Mouse (Mus musculus) thymus, adult 2 months (tissue): ENCODE data around the gene Nedd1. TPM values are rescaled to one million over a fixed set of nuclear protein-coding genes. Genes with fewer than 3 reads are reported as not detected.

Source experiments
- DNase-seq: peaks from one replicate; pipeline ENCODE4 v3.0.0; 2021
- H3K27ac ChIP-seq: fragments of 200-500 bp; 2 replicates; pipeline ENCODE4 v1.5.1; 2012; ENCODE audit warnings: low read length, control low read depth; ENCODE audit not compliant: control insufficient read depth, insufficient read depth
- H3K27me3 ChIP-seq: fragments of 200-500 bp; 2 replicates; pipeline ENCODE4 v1.6.1; 2012; ENCODE audit warnings: mild to moderate bottlenecking, low read length, moderate library complexity, mixed read lengths; ENCODE audit not compliant: control insufficient read depth, insufficient read depth
- H3K36me3 ChIP-seq: fragments of 200-500 bp; 2 replicates; pipeline ENCODE4 v1.6.1; 2012; ENCODE audit warnings: mild to moderate bottlenecking, low read length, moderate library complexity; ENCODE audit not compliant: control insufficient read depth, insufficient read depth
- H3K4me1 ChIP-seq: fragments of 200-500 bp; replicated peaks from 2 replicates; pipeline ENCODE4 v1.6.1; 2012; ENCODE audit warnings: low read length; ENCODE audit not compliant: control insufficient read depth, insufficient read depth
- H3K4me3 ChIP-seq: fragments of 200-500 bp; 2 replicates; pipeline ENCODE4 v1.5.1; 2012; ENCODE audit warnings: mild to moderate bottlenecking, low read length, control low read depth, moderate library complexity; ENCODE audit not compliant: control insufficient read depth, insufficient read depth
- CTCF ChIP-seq: fragments of 200-500 bp; IDR thresholded peaks from 2 replicates; pipeline ENCODE4 v1.5.1; 2012; ENCODE audit warnings: mild to moderate bottlenecking, control low read depth, low read length, moderate library complexity, borderline replicate concordance; ENCODE audit not compliant: control insufficient read depth, poor library complexity, insufficient read depth; ENCODE audit errors: extremely low read depth
- POLR2A ChIP-seq: fragments of 200-500 bp; IDR thresholded peaks from 2 replicates; pipeline ENCODE4 v1.6.1; 2012; ENCODE audit warnings: mild to moderate bottlenecking, low read length, control low read depth, moderate library complexity; ENCODE audit not compliant: control insufficient read depth, poor library complexity, insufficient read depth; ENCODE audit errors: extremely low read depth
- WGBS: fragments of 180-500 bp; shearing (Covaris S2); methylation state at CpG from one replicate; pipeline ENCODE4 v1.1.7; 2018; 5-methylcytosine and 5-hydroxymethylcytosine counted together
- polyA plus RNA-seq: library from polyadenylated mRNA; depleted of rRNA; stranded (reverse); fragments of >200 nt; gene quantifications from 2 replicates; pipeline ENCODE4 v1.2.3, GENCODE M21; 2012

Gene Nedd1
- polyA plus RNA-seq, 1 experiment = 9.4 TPM

- WGBS = 95% methylated on average over 4 of the region's 4 CpGs
- no peak for TF ChIP-seq CTCF
- no peak for TF ChIP-seq POLR2A
- H3K4me3 ChIP-seq = no peak overlapping the region
- no peak for DNase-seq
- H3K36me3 ChIP-seq = no peaks in the 10 kb centered on the region
- no peaks in the 10 kb centered on the region for H3K27me3 ChIP-seq
- H3K27ac ChIP-seq = no peak overlapping the region
- H3K4me1 ChIP-seq = no peaks in the 10 kb centered on the region
Observed at GRCm38 (mm10) chr10:92671906-92672305, 50.3 kb downstream of the Nedd1 start.

DNA sequence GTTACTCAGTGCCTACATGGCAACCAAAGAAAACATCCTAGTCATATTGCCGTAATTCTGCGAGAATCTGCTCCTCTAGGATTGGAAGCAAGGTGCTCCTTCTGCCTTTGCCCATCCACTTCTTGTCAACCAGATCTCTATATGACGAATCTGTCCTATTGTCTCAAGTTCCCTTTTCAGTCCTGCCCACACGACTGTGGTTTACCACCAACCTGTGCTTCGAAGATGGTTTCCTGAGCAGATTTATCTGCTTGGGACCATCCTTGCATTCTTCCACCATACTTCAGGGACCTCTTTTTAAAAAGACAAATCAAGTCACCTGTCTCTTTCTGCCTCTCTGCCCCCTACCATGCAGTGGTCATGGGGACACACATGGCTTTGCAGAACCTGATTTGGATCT, 56.9 kb downstream of the Nedd1 start:
- WGBS = 31% methylated on average over 5 of the region's 5 CpGs
- Histone ChIP-seq H3K4me1 (no peaks in the 10 kb centered on the region), H3K36me3 (no peaks in the 10 kb centered on the region), H3K27ac (no peak overlapping the region), H3K27me3 (no peaks in the 10 kb centered on the region), H3K4me3 (no peak overlapping the region)
- TF ChIP-seq POLR2A = no peak
- no peak for TF ChIP-seq CTCF
- DNase-seq = no peak

GRCm38 (mm10) chr10:92653266-92653665, 69.0 kb downstream of the Nedd1 start:
- Histone ChIP-seq H3K27ac (no peak overlapping the region), H3K27me3 (no peaks in the 10 kb centered on the region), H3K36me3 (no peaks in the 10 kb centered on the region), H3K4me1 (no peaks in the 10 kb centered on the region), H3K4me3 (no peak overlapping the region)
- TF ChIP-seq CTCF (no peak), POLR2A (no peak)
- 86% methylated on average over 4 of the region's 4 CpGs for whole genome bisulfite sequencing
- DNase-seq = no peak

- H3K27me3 ChIP-seq = no peaks in the 10 kb centered on the region
- WGBS = 30% methylated on average over 3 of the region's 3 CpGs
- no peak overlapping the region for H3K27ac ChIP-seq
- no peak overlapping the region for H3K4me3 ChIP-seq
- TF ChIP-seq CTCF = no peak
- TF ChIP-seq POLR2A = no peak
- DNase-seq = no peak
- no peaks in the 10 kb centered on the region for H3K4me1 ChIP-seq
- H3K36me3 ChIP-seq = no peaks in the 10 kb centered on the region
Observed at GRCm38 (mm10) chr10:92652399-92652920, 69.8 kb downstream of the Nedd1 start.

GRCm38 (mm10) chr10:92651266-92651665, 71.0 kb downstream of the Nedd1 start:
- no peak overlapping the region for H3K4me3 ChIP-seq
- no peak overlapping the region for H3K27ac ChIP-seq
- no peaks in the 10 kb centered on the region for H3K27me3 ChIP-seq
- no peaks in the 10 kb centered on the region for H3K36me3 ChIP-seq
- H3K4me1 ChIP-seq = no peaks in the 10 kb centered on the region
- TF ChIP-seq POLR2A = no peak
- TF ChIP-seq CTCF = no peak
- no peak for DNase-seq
- WGBS = 95% methylated on average over 3 of the region's 3 CpGs

DNA sequence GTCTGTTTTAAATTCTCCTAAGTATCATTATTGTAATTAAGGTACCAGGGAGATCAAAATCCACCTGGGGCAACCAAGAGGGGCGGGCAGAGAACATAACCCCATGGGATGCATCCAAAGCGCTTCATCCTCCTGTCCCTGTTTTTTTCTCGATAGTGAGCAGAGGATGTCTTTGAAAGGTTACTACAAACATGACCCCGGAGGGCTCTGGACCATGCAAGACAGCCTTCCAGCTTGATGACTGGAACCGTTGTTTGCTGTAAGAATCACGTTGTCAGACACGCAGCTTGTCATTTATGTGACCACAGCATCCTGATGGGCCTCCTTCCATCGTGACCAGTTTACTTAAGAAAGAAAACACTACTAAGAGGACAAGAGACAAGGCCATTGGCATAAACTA, 73.1 kb downstream of the Nedd1 start:
- TF ChIP-seq CTCF = no peak
- no peak for TF ChIP-seq POLR2A
- H3K27me3 ChIP-seq = no peaks in the 10 kb centered on the region
- no peak for DNase-seq
- no peaks in the 10 kb centered on the region for H3K36me3 ChIP-seq
- H3K4me3 ChIP-seq = no peak overlapping the region
- H3K4me1 ChIP-seq = no peaks in the 10 kb centered on the region
- no peak overlapping the region for H3K27ac ChIP-seq
- 77% methylated on average over 8 of the region's 8 CpGs for WGBS

- no peak overlapping the region for H3K4me3 ChIP-seq
- H3K4me1 ChIP-seq = no peaks in the 10 kb centered on the region
- TF ChIP-seq POLR2A = no peak
- TF ChIP-seq CTCF = no peak
- DNase-seq = no peak
- H3K27ac ChIP-seq = no peak overlapping the region
- WGBS = 76% methylated on average over 2 of the region's 2 CpGs
- no peaks in the 10 kb centered on the region for H3K27me3 ChIP-seq
- no peaks in the 10 kb centered on the region for H3K36me3 ChIP-seq
Observed at GRCm38 (mm10) chr10:92647691-92648090, 74.5 kb downstream of the Nedd1 start.
